Mouse (Mus musculus) T-helper 2 cell (primary cell): ENCODE data around the gene Ptx4.
"Not testable (repeated sequence)": the region's sequence is repeated elsewhere in the genome, so short reads cannot be mapped to it uniquely, and the experiment has no call there.

Experiments used
- in situ Hi-C: fragments of 300-600 bp; cut with MboI, MseI; formaldehyde crosslinking; loops from one replicate; pipeline ENCODE4 v1.15.1; 2025; ENCODE audit warnings: high pct_unique_total_duplicates

The Ptx4 gene

DNA sequence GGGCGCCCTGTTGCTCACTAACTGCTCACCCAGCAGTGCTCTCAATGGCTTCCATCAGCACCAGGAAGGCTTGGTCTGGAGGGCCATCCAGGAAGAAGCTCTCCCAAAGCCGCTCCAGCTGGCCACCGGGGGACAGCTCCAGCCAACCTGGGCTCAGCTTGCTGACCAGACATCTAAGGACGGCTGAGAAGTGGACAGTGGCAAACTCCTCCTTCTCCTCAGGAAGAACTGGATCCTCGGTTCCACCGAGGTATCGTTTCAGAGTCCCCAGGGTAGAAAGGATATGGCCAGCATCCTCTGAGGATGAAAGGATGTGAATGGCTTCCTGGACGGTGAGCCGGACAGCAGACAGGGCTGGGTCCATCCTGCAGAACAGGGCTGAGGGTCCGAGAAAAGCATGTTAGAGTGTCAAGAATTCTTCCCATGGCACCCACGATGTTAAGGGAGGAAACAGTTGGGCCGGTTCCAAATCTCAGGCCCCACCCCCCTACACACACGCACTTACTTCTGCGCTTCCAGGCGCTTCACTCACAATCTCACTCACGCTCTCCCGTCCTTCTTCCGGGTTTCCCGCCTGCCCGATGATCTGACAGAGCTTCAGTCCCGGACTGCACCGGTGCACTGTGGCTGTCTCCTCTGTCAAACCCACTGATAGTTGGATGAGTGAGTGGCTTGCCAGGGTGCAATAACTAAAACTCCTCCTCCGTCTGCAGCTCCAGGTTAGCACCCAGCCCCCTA lies 5.5 kb upstream of the Ptx4 start:
- in situ Hi-C loops, result no loop called here

- in situ Hi-C loops, result no loop called here
These were observed 4.7 kb upstream of the Ptx4 start, which contains the start of gene Telo2 for GRCm38 (mm10) chr17:25115664-25116432. Telo2 (minus strand) TSS chr17:25115967.

DNA sequence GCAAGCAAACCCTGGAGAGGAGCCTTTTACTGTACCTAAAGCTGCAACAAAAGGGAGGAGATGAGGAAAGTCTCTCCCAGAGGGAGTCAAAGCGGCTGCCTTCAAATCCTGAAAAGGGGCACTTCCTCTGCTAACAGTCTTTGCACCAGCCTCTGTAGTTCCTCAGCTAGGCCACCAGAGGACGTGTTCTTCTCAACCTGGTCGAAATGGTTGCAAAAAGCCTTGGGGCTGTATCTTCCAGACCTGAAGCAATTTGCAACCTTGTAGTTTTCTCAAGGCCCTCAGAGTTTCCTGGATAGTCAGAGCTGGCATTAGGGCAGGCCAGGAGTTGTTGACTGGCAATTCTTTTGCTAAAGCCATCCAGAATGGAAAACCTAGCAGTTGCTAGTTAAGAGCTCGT lies 3.3 kb upstream of the Ptx4 start:
- in situ Hi-C loops, result no loop called here

DNA sequence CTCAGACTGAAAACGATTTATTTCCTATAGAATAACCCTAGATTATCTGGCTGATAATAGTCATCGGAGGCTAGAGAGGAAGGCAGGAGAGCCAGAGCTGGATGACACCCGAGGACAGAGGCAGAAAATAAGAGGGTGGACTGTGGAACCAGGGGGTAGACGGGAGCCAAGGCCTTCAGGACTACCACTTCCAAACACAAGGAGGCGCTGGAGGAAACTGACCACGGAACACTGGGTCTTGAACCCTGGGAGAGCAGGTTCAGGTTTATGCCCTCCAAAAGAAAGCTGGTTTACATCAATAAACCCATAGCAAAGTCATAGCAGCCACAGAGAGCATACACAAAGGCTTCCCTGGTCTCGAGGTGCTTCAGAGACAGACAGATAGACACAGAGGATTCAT lies 3.4 kb downstream of the Ptx4 start:
- in situ Hi-C loops, result no loop called here

GRCm38 (mm10) chr17:25125442-25126060 lies 5.0 kb downstream of the Ptx4 start:
- in situ Hi-C loops, result not testable (repeated sequence)

DNA sequence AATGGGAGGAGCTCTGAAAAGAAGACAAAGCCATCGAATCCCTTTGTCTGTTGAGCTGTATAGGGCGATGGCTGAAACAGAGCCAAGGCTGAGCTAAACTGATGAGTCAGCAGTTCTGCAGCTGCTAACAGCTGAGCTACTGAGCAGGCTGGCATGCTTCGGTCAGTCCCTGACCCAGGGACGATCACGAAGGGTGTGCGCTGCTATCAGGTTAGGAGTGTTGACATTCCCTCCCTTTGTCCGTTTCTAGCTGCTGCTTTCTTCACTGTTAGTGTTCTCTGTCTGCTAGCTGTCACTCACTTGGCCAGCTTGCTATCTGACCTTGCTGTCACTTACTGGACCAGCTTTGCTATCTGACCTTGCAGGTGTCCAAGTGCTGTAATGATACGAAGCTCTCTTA lies 6.5 kb downstream of the Ptx4 start:
- in situ Hi-C loops, result no loop called here

GRCm38 (mm10) chr17:25127681-25128080 lies 7.1 kb downstream of the Ptx4 start:
- in situ Hi-C loops, result no loop called here

DNA sequence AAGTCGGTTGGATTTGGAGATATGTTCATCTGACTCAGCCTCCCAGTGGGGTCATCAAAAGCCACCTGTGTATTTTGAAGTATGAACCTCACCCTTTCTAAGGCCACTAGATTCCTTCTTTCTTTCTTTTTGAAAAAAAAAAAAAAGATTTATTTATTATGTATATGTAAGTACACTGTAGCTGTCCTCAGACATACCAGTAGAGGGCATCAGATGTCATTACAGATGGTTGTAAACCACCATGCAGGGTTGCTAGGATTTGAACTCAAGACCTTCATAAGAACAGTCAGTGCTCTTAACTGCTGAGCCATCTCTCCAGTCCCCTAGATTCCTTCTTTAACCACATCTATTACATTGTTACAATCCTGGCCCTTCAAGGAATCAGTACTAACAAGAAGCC lies 9.5 kb downstream of the Ptx4 start:
- in situ Hi-C loops, result no loop called here

DNA sequence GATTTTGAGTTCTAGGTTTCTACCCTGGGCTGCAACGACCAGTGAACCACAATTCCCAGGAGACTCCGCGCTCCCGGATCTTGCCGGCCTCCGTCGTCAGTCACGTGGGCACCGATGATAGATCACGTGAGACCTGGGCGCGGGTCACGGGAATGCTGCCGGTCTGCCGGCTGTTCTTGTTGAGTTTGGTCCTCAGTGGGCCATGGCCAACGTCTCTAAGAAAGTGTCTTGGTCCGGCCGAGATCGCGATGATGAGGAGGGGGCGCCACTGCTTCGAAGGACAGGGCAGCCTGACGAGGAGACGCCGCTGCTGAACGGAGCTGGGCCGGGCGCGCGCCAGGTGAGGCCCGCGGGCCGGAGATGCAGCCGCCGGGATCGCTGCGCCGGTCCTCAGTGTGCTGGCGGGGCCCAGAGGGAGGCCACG lies 12.7 kb downstream of the Ptx4 start, which contains the start of gene Clcn7:
Gene Clcn7 (plus strand): TSS at position 117 of the 424 bp plus-strand sequence.
- in situ Hi-C loops, result no loop called here

GRCm38 (mm10) chr17:25135622-25136021 lies 15.1 kb downstream of the Ptx4 start:
- in situ Hi-C loops, result no loop called here

DNA sequence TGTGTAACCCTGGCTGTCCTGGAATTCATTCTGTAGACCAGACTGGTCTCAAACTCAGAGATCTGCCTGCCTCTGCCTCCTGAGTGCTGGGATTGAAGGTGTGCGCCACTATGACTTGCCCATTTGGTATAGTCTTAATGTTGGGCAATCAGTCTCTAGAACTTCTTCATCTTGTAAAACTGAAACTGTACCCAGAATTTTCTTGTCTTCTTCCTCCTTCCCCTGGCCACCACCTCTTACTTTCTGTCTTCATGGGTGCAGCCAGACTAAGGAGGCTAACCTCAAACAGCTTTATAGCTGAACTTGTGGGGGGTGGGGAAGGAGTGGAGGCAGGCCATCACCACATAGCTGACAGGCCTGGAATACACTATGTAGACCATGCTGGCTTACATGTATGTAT lies 18.2 kb downstream of the Ptx4 start:
- in situ Hi-C loops, result no loop called here

DNA sequence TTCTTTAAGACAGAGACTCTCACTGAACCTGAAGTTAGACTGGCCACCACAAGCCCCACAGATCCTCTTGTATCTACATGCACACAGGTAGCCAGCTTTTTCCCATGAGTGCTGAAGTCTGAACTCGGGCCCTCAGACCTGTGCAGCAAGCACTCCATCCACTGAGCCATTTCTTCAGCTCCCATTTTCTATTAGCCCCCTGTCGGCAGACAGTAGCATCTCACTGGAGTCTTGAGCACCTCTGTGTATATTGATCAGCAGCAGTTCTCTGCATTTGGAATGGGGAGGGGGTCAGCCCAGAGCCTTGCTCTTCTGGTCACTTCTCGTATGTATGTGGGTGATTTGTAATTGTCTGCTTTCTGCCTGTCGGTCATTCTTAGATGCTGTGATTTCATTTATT lies 19.4 kb downstream of the Ptx4 start:
- in situ Hi-C loops, result no loop called here

GRCm38 (mm10) chr17:25162161-25162560 lies 41.6 kb downstream of the Ptx4 start, which contains the start of gene Ccdc154:
Ccdc154 (plus strand) TSS chr17:25162461.
- in situ Hi-C loops, result loop anchor here (25.0 kb wide), 1 partner anchor 1725 kb away; no protein-coding TSS in a partner anchor

- in situ Hi-C loops, result loop anchor here (25.0 kb wide), 1 partner anchor 1724 kb away; no protein-coding TSS in a partner anchor
These were observed 42.8 kb downstream of the Ptx4 start for GRCm38 (mm10) chr17:25163387-25163786.

GRCm38 (mm10) chr17:25164770-25165169 lies 44.2 kb downstream of the Ptx4 start:
- in situ Hi-C loops, result loop anchor here (5.0 to 25.0 kb wide), 2 partner anchors 57 to 1723 kb away; no protein-coding TSS in a partner anchor

GRCm38 (mm10) chr17:25165970-25166671 lies 45.6 kb downstream of the Ptx4 start:
- in situ Hi-C loops, result loop anchor here (5.0 to 25.0 kb wide), 2 partner anchors 59 to 1721 kb away; no protein-coding TSS in a partner anchor

DNA sequence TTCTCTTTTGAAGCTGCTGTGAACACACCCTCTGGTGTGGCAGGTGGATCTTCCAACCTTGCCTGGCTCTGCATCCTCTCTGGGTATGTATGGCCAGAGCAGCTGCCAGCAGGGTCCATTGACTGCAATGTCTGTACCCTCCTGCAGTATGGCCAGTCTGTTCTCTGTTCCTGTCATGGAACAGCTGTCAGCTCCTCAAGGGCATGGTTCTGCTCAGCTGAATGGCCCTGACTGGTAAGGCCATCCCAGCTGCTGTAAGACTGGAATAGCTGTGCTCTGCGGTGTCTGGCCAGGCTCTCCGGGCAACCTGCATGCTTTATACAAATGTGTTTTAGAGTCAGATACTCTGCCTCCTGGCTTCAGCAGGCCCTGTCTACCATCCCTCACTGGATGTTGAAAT lies 49.1 kb downstream of the Ptx4 start:
- in situ Hi-C loops, result loop anchor here (5.0 to 25.0 kb wide), 2 partner anchors 62 to 1718 kb away; no protein-coding TSS in a partner anchor

DNA sequence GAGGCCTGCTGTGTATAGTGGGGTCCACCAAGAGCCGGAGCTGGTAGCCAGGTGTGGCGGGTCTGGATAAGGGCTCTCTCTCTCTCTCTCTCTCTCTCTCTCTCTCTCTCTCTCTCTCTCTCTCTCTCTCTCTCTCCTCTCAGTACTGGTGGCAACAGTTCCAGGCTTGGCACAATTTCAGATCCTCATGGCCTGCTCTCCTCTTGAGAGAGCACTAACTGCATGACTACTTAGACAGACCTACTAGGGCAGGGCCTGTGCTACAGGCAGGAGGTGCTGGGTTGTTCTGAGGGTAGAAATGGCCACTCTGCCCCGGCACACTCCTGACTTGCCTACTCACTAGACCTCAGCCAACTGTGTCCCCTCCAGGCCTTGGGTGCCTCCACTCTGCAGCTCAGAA lies 52.0 kb downstream of the Ptx4 start:
- in situ Hi-C loops, result loop anchor here (25.0 kb wide), 1 partner anchor 1715 kb away; no protein-coding TSS in a partner anchor
